Mouse (Mus musculus) spleen, postnatal 10 days (tissue): ENCODE measurements at regions not wholly inside any gene's neighbourhood (a gene's known extent, or its start where the extent isn't known, plus 50 kb on each side); places are given as distances from the start of the nearest gene placed in this dataset.

Experiments
- DNase-seq, 2 experiments: peaks; one replicate each; pipeline ENCODE4 v3.0.0; 2021 to 2022; ENCODE audit warnings: low spot score in 2 of 2

- DNase-seq, result no peak
Measured at GRCm38 (mm10) chr7:70117930-70118922, 248.3 kb downstream of the Nr2f2 start.

- no peak for DNase-seq
Measured at GRCm38 (mm10) chr7:70109013-70109412, 257.5 kb downstream of the Nr2f2 start.

- no peak for DNase-seq
Measured at GRCm38 (mm10) chr7:70105024-70105423, 261.5 kb downstream of the Nr2f2 start.

- no peak for DNase-seq
Measured at GRCm38 (mm10) chr7:70104486-70104885, 262.0 kb downstream of the Nr2f2 start.

- no peak for DNase-seq
Measured at GRCm38 (mm10) chr7:70103680-70104079, 262.9 kb downstream of the Nr2f2 start.

- DNase-seq, result no peak
Measured at GRCm38 (mm10) chr7:70099001-70099400, 267.5 kb downstream of the Nr2f2 start.

GRCm38 (mm10) chr7:70093916-70094784, 272.4 kb downstream of the Nr2f2 start:
- DNase-seq, result no peak

GRCm38 (mm10) chr7:70092089-70092488, 274.4 kb downstream of the Nr2f2 start:
- no peak for DNase-seq

GRCm38 (mm10) chr7:70089121-70089520, 277.4 kb downstream of the Nr2f2 start:
- no peak for DNase-seq

GRCm38 (mm10) chr7:70069662-70070061, 296.9 kb downstream of the Nr2f2 start:
- DNase-seq, result no peak

GRCm38 (mm10) chr7:70067828-70068719, 298.5 kb downstream of the Nr2f2 start:
- DNase-seq, result no peak

- no peak for DNase-seq
Measured at GRCm38 (mm10) chr7:70067071-70067470, 299.5 kb downstream of the Nr2f2 start.

GRCm38 (mm10) chr7:70066448-70066847, 300.1 kb downstream of the Nr2f2 start:
- DNase-seq, result no peak

- no peak for DNase-seq
Measured at GRCm38 (mm10) chr7:70065471-70066130, 300.9 kb downstream of the Nr2f2 start.

- no peak for DNase-seq
Measured at GRCm38 (mm10) chr7:70047415-70047753, 319.2 kb downstream of the Nr2f2 start.

GRCm38 (mm10) chr7:70046691-70047414, 319.7 kb downstream of the Nr2f2 start:
- DNase-seq, result no peak

GRCm38 (mm10) chr7:70037011-70037410, 329.5 kb downstream of the Nr2f2 start:
- no peak for DNase-seq

- no peak for DNase-seq
Measured at GRCm38 (mm10) chr7:70032857-70033256, 333.7 kb downstream of the Nr2f2 start.

GRCm38 (mm10) chr7:70029311-70029710, 337.2 kb downstream of the Nr2f2 start:
- DNase-seq, result no peak

GRCm38 (mm10) chr7:70025527-70025926, 341.0 kb downstream of the Nr2f2 start:
- no peak for DNase-seq
